Mouse (Mus musculus): Measurements from ENCODE around the gene Dnase1l2. TPM values are rescaled to one million over a fixed set of nuclear protein-coding genes. Genes with fewer than 3 reads are reported as not detected.

Gene Dnase1l2
- polyA plus RNA-seq, 1 experiment from 2014 or later = 3.5 TPM

DNA sequence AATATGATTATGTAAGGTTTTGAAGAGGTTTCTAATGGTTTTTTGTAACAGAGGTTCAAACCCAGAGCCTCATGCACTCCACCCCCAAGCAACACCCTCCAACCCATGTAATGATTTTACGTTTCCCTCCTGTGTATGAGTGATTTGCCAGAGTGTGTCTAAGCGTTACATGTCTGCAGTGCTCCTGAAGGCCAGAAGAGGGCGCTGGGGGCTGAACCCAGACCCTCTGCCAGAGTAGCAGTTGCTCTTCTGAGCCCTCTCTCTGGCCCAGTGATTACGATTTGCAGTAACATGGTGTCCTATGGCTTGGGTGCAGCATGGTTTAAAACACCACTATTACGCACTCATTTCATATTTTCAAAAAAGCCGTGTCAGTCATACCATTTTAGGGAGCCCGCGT lies 51.8 kb downstream of the Dnase1l2 start:
- ATAC-seq (ENCODE audit: insufficient number of reproducible peaks, insufficient read depth, low FRiP score, low TSS enrichment, low read depth) = no peak
- H3K4me2 ChIP-seq = no peak overlapping the region
- H3K36me3 ChIP-seq = peaks cover 11% of the 10 kb centered on the region; the same call in 1 of the 2 replicates
- H3K27me3 ChIP-seq = no peaks in the 10 kb centered on the region
- no peaks in the 10 kb centered on the region for H3K4me1 ChIP-seq
- WGBS = 64% methylated on average over 8 of the region's 8 CpGs
- H3K9ac ChIP-seq = no peak overlapping the region
- no peak overlapping the region for H3K4me3 ChIP-seq
- H3K9me3 ChIP-seq = no peaks in the 10 kb centered on the region
- no peak overlapping the region for H3K27ac ChIP-seq

Other genes starting within 250 kb of the Dnase1l2 start
- 10.2 and 10.3 TPM in 2 replicates for gene Tbc1d24, start 237.5 kb downstream of the Dnase1l2 start, polyA plus RNA-seq (2015; fragmentation: Nextera tagmentation; extraction: Ambion mirVana)
- gene Ntn3, start 233.6 kb downstream of the Dnase1l2 start, polyA plus RNA-seq (2015; fragmentation: Nextera tagmentation; extraction: Ambion mirVana) = 13.0 and 14.0 TPM in 2 replicates
- 15.7 and 16.3 TPM in 2 replicates for gene Tedc2, start 222.3 kb downstream of the Dnase1l2 start, polyA plus RNA-seq (2015; fragmentation: Nextera tagmentation; extraction: Ambion mirVana)
- 61.9 and 63.1 TPM in 2 replicates for gene Ccnf, start 191.6 kb downstream of the Dnase1l2 start, polyA plus RNA-seq (2015; fragmentation: Nextera tagmentation; extraction: Ambion mirVana)
- not detected in 2 replicates for gene Abca17, start 92.0 kb downstream of the Dnase1l2 start, polyA plus RNA-seq (2015; fragmentation: Nextera tagmentation; extraction: Ambion mirVana)
- gene Abca3, start 91.2 kb downstream of the Dnase1l2 start, polyA plus RNA-seq (2015; fragmentation: Nextera tagmentation; extraction: Ambion mirVana) = 5.3 and 6.5 TPM in 2 replicates
- gene Rnps1, start 28.5 kb downstream of the Dnase1l2 start, polyA plus RNA-seq (2015; fragmentation: Nextera tagmentation; extraction: Ambion mirVana) = 296 and 317 TPM in 2 replicates
- gene Eci1, start 16.5 kb downstream of the Dnase1l2 start, polyA plus RNA-seq (2015; fragmentation: Nextera tagmentation; extraction: Ambion mirVana) = 70.6 and 78.0 TPM in 2 replicates
- gene E4f1, start 27.2 kb upstream of the Dnase1l2 start, polyA plus RNA-seq (2015; fragmentation: Nextera tagmentation; extraction: Ambion mirVana) = 44.4 and 46.4 TPM in 2 replicates
- 47.4 and 48.7 TPM in 2 replicates for gene Pgp, start 27.3 kb upstream of the Dnase1l2 start, polyA plus RNA-seq (2015; fragmentation: Nextera tagmentation; extraction: Ambion mirVana)
- not detected in 2 replicates for gene Bricd5, start 30.8 kb upstream of the Dnase1l2 start, polyA plus RNA-seq (2015; fragmentation: Nextera tagmentation; extraction: Ambion mirVana)
- 32.5 and 33.2 TPM in 2 replicates for gene Mlst8, start 36.0 kb upstream of the Dnase1l2 start, polyA plus RNA-seq (2015; fragmentation: Nextera tagmentation; extraction: Ambion mirVana)
- gene Caskin1, start 45.5 kb upstream of the Dnase1l2 start, polyA plus RNA-seq (2015; fragmentation: Nextera tagmentation; extraction: Ambion mirVana) = 3.5 and 5.4 TPM in 2 replicates
- gene Traf7, start 84.8 kb upstream of the Dnase1l2 start, polyA plus RNA-seq (2015; fragmentation: Nextera tagmentation; extraction: Ambion mirVana) = 96.1 and 97.1 TPM in 2 replicates
- 2.8 and 3.3 TPM in 2 replicates for gene Rab26, start 91.1 kb upstream of the Dnase1l2 start, polyA plus RNA-seq (2015; fragmentation: Nextera tagmentation; extraction: Ambion mirVana)
- gene Pkd1, start 106.7 kb upstream of the Dnase1l2 start, polyA plus RNA-seq (2015; fragmentation: Nextera tagmentation; extraction: Ambion mirVana) = 24.1 and 30.6 TPM in 2 replicates
- gene Tsc2, start 189.5 kb upstream of the Dnase1l2 start, polyA plus RNA-seq (2015; fragmentation: Nextera tagmentation; extraction: Ambion mirVana) = 60.9 and 69.9 TPM in 2 replicates
- 24.2 TPM in 2 replicates for gene Nthl1, start 189.6 kb upstream of the Dnase1l2 start, polyA plus RNA-seq (2015; fragmentation: Nextera tagmentation; extraction: Ambion mirVana)
- gene Slc9a3r2, start 207.2 kb upstream of the Dnase1l2 start, polyA plus RNA-seq (2015; fragmentation: Nextera tagmentation; extraction: Ambion mirVana) = 50.2 and 50.4 TPM in 2 replicates
- 0.74 and 1.2 TPM in 2 replicates for gene Npw, start 215.4 kb upstream of the Dnase1l2 start, polyA plus RNA-seq (2015; fragmentation: Nextera tagmentation; extraction: Ambion mirVana)
- 21.4 and 22.1 TPM in 2 replicates for gene Zfp598, start 226.6 kb upstream of the Dnase1l2 start, polyA plus RNA-seq (2015; fragmentation: Nextera tagmentation; extraction: Ambion mirVana)
- gene Syngr3, start 246.8 kb upstream of the Dnase1l2 start, polyA plus RNA-seq (2015; fragmentation: Nextera tagmentation; extraction: Ambion mirVana) = 4.6 and 4.9 TPM in 2 replicates